Mouse (Mus musculus): ENCODE measurements at regions not wholly inside any gene's neighbourhood (a gene's known extent, or its start where the extent isn't known, plus 50 kb on each side); places are given as distances from the start of the nearest gene placed in this dataset.

DNA sequence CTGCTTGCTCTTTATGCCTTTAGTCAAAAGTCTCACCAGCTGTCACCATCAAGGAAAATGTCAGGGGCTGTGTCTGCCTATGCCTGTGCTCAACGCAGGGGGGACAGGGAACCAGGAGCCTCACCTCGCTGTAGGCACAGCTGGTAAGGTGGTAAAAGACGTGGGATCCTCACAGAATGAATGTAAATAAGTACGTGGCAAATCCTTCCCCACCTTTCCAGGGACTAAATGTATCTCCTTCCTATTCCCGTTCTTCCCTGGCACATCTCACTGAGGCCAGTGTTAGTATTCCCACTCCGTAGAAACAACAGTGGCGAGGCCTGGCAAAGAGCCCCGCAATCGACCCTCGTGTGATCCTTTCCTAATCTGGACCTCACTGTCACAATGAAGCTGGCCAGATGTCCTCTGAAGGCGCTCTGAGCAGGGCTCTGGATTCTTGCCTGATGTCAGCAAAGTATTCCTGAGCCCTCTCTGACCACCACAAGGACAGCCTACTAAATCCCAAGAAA lies 63.0 kb upstream of the Ces5a start:
- TF ChIP-seq CTCF (IDR thresholded peaks at IDR 0.05; ENCODE audit: low read depth), result 0 out of 2 replicates have a peak, but pooled peaks have one; percentile 4
- no peak for TF ChIP-seq EP300 (optimal IDR thresholded peaks at IDR 0.05)

Measured in stomach, postnatal 0 days (tissue).